ENCODE assay signal across 9 mouse cellular contexts in genomic region chr11:97936758-97937157, GRCm38 (mm10). TPM values are rescaled to one million over a fixed set of nuclear protein-coding genes. Genes with fewer than 3 reads are reported as not detected.
DNase-seq lines count a peak whose midpoint lies in the region; ATAC-seq and TF ChIP-seq lines count a peak whose summit lies in the region.
"Had no signal": no experiment of that assay in that cellular context is flagged by ENCODE, and none has a peak within 500 bp of the region (broad histone marks: within the 10 kb centered on the region; RNA-seq: fewer than 3 reads in every experiment).

No protein-coding gene starts in this region.

- no peak overlapping the region for H3K4me2 ChIP-seq in hindbrain, embryonic 11.5 days (replicated peaks; ENCODE audit: low read depth, low read length)
- no peak overlapping the region for H3K4me2 ChIP-seq in hindbrain, embryonic 12.5 days (replicated peaks)
- no peak overlapping the region for H3K4me2 ChIP-seq in kidney, postnatal 0 days (ENCODE audit: low read length)

- no peak overlapping the region for H3K27ac ChIP-seq in hindbrain, embryonic 11.5 days (ENCODE audit: low read depth, low read length)
- no peak overlapping the region for H3K27ac ChIP-seq in hindbrain, embryonic 12.5 days
- no peak overlapping the region for H3K27ac ChIP-seq in ES-E14 (ENCODE audit: insufficient read depth, low read depth, low read length, poor library complexity, severe bottlenecking)
- no peak overlapping the region for H3K27ac ChIP-seq in kidney, postnatal 0 days

- no peak overlapping the region for H3K9ac ChIP-seq in hindbrain, embryonic 11.5 days (ENCODE audit: low read depth, low read length)
- no peak overlapping the region for H3K9ac ChIP-seq in hindbrain, embryonic 12.5 days
- no peak overlapping the region for H3K9ac ChIP-seq in ES-E14 (ENCODE audit: insufficient read depth, low read depth, low read length, poor library complexity, severe bottlenecking)
- no peak overlapping the region for H3K9ac ChIP-seq in kidney, postnatal 0 days (ENCODE audit: low read depth, low read length)

- H3K9me3 ChIP-seq in hindbrain, embryonic 11.5 days (ENCODE audit: control insufficient read depth, low read length): no peaks in the 10 kb centered on the region
- no peaks in the 10 kb centered on the region for H3K9me3 ChIP-seq in hindbrain, embryonic 12.5 days (replicated peaks)
- no peaks in the 10 kb centered on the region for H3K9me3 ChIP-seq in ES-E14 (ENCODE audit: control insufficient read depth, insufficient read depth, low read depth, low read length)
- H3K9me3 ChIP-seq in kidney, postnatal 0 days (replicated peaks; ENCODE audit: low read length): no peaks in the 10 kb centered on the region
- H3K9me3 ChIP-seq: megakaryocyte, embryonic 14.5 days had no signal

- ATAC-seq in hindbrain, embryonic 11.5 days (ENCODE audit: low FRiP score): no peak
- no peak for ATAC-seq in hindbrain, embryonic 12.5 days (ENCODE audit: low FRiP score)
- ATAC-seq in kidney, postnatal 0 days (replicated peaks; ENCODE audit: low FRiP score, low read depth): no peak

- H3K4me1 ChIP-seq in hindbrain, embryonic 11.5 days (replicated peaks; ENCODE audit: control insufficient read depth, insufficient read depth, low read length): no peaks in the 10 kb centered on the region
- H3K4me1 ChIP-seq in hindbrain, embryonic 12.5 days: no peaks in the 10 kb centered on the region
- H3K4me1 ChIP-seq in ES-E14 (ENCODE audit: control insufficient read depth in 2 of 2, insufficient read depth in 2 of 2, low read length in 2 of 2, poor library complexity in 1 of 2): peaks cover 2 to 17% of the 10 kb centered on the region in 2 experiments; a peak in 2 of 4 replicates
- H3K4me1 ChIP-seq in kidney, postnatal 0 days (replicated peaks; ENCODE audit: insufficient read depth, low read length): no peaks in the 10 kb centered on the region

- DNase-seq in hindbrain, embryonic 11.5 days (ENCODE audit: low spot score): peak; percentile 75
- DNase-seq in 416B (ENCODE audit: low read depth) (peak; percentile 79), ES-E14 (ENCODE audit: low read depth, low spot score) (peak; percentile 65)
- peak; percentile 84 for DNase-seq in embryo, embryonic 10 days (ENCODE audit: low spot score)
- DNase-seq in kidney, postnatal 0 days (ENCODE audit: low spot score): peak; percentile 57
- DNase-seq in monocyte, adult 2 months (ENCODE audit: low read depth in 1 of 2, low spot score in 2 of 2): peak; percentile 29 to 57
- DNase-seq in thymus, postnatal 14 days: peak; percentile 85

- no peaks in the 10 kb centered on the region for H3K36me3 ChIP-seq in hindbrain, embryonic 11.5 days (ENCODE audit: control insufficient read depth, insufficient read depth, low read length)
- no peaks in the 10 kb centered on the region for H3K36me3 ChIP-seq in hindbrain, embryonic 12.5 days
- H3K36me3 ChIP-seq in ES-E14 (ENCODE audit: control insufficient read depth, insufficient read depth, low read length, poor library complexity, severe bottlenecking): peaks cover 3% of the 10 kb centered on the region; the same call in 1 of the 2 replicates
- H3K36me3 ChIP-seq in kidney, postnatal 0 days (ENCODE audit: insufficient read depth, low read length): no peaks in the 10 kb centered on the region

- no peak overlapping the region for H3K4me3 ChIP-seq in hindbrain, embryonic 11.5 days (ENCODE audit: low read depth, low read length)
- H3K4me3 ChIP-seq in hindbrain, embryonic 12.5 days: no peak overlapping the region
- H3K4me3 ChIP-seq in ES-E14 (ENCODE audit: insufficient read depth in 1 of 2, low read depth in 1 of 2, low read length in 2 of 2, poor library complexity in 1 of 2, severe bottlenecking in 1 of 2): no peak overlapping the region
- H3K4me3 ChIP-seq in kidney, postnatal 0 days (replicated peaks; ENCODE audit: low read depth, low read length): no peak overlapping the region
- H3K4me3 ChIP-seq: megakaryocyte, embryonic 14.5 days had no signal

- in situ Hi-C loops in ES-E14 (cut with MboI; ENCODE audit: low sequenced_read_pairs in 2 of 2, unreplicated experiment in 2 of 2): no loop called here

- H3K27me3 ChIP-seq in hindbrain, embryonic 11.5 days (ENCODE audit: control insufficient read depth, insufficient read depth, low read length): no peaks in the 10 kb centered on the region
- no peaks in the 10 kb centered on the region for H3K27me3 ChIP-seq in hindbrain, embryonic 12.5 days
- no peaks in the 10 kb centered on the region for H3K27me3 ChIP-seq in kidney, postnatal 0 days (ENCODE audit: insufficient read depth, low read length)

- TF ChIP-seq CTCF in kidney, postnatal 0 days (IDR thresholded peaks at IDR 0.05; ENCODE audit: low read depth): peak; percentile 77

- 28% methylated on average over 3 of the region's 3 CpGs for WGBS in hindbrain, embryonic 11.5 days
- WGBS in hindbrain, embryonic 12.5 days: 34% methylated on average over 3 of the region's 3 CpGs
- 41% methylated on average over 3 of the region's 3 CpGs for WGBS in kidney, postnatal 0 days

TF ChIP-seq in ES-E14, 5 proteins besides CTCF, POLR2A, EP300 and RAD21:
- TF ChIP-seq ZNF384 (IDR thresholded peaks at IDR 0.05; ENCODE audit: low read depth, low read length) (0 out of 2 replicates have a peak, but pooled peaks have one; percentile 35), MAFK (IDR thresholded peaks at IDR 0.05; ENCODE audit: insufficient read depth, low read depth, low read length) (peak; percentile 24; the same call in 1 of the 2 replicates), ZC3H11A (IDR thresholded peaks at IDR 0.05; ENCODE audit: borderline replicate concordance, low read depth, low read length) (peak; percentile 63; the same call in 1 of the 2 replicates), CHD2 (IDR thresholded peaks at IDR 0.05; ENCODE audit: low read depth, low read length) (no peak)

RNA-seq across cellular contexts. Expression of gene Plxdc1, which starts 49.5 kb away (rescaled TPM):
- 0.18 and 0.28 TPM in 2 replicates for polyA plus RNA-seq in hindbrain, embryonic 11.5 days (2014; fragmentation: Nextera tagmentation; extraction: Ambion mirVana)
- 0.13 and 0.26 TPM in 2 replicates for polyA plus RNA-seq in hindbrain, embryonic 12.5 days (2016; fragmentation: Nextera tagmentation; extraction: Ambion mirVana)
- 2.5 and 4.3 TPM in 2 replicates for total RNA-seq in ES-E14 (2012; rRNA removed)
- 1.8 and 2.1 TPM in 2 replicates for polyA plus RNA-seq in kidney, postnatal 0 days (2015; fragmentation: Nextera tagmentation; extraction: Ambion mirVana)

RNA-seq across cellular contexts. Expression of gene Fbxo47, which starts 52.8 kb away (rescaled TPM):
- 0.53 and 1.0 TPM in 2 replicates for polyA plus RNA-seq in hindbrain, embryonic 11.5 days (2014; fragmentation: Nextera tagmentation; extraction: Ambion mirVana)
- polyA plus RNA-seq in hindbrain, embryonic 12.5 days (2016; fragmentation: Nextera tagmentation; extraction: Ambion mirVana): 0.65 and 0.82 TPM in 2 replicates
- total RNA-seq in ES-E14 (2012; rRNA removed): 2.2 and 4.1 TPM in 2 replicates
- polyA plus RNA-seq in kidney, postnatal 0 days (2015; fragmentation: Nextera tagmentation; extraction: Ambion mirVana): 0.61 and 0.95 TPM in 2 replicates

RNA-seq across cellular contexts. Expression of gene Arl5c, which starts 59.2 kb away (rescaled TPM):
- polyA plus RNA-seq in hindbrain, embryonic 11.5 days (2014; fragmentation: Nextera tagmentation; extraction: Ambion mirVana): 9.5 and 10.2 TPM in 2 replicates
- polyA plus RNA-seq in hindbrain, embryonic 12.5 days (2016; fragmentation: Nextera tagmentation; extraction: Ambion mirVana): 5.7 and 7.0 TPM in 2 replicates
- 2.9 and 4.4 TPM in 2 replicates for total RNA-seq in ES-E14 (2012; rRNA removed)
- polyA plus RNA-seq in kidney, postnatal 0 days (2015; fragmentation: Nextera tagmentation; extraction: Ambion mirVana): 2.0 and 3.1 TPM in 2 replicates
